Mouse (Mus musculus) cerebellum, adult (tissue): ENCODE measurements around the gene Gm21870.
"Not testable (repeated sequence)": the region's sequence is repeated elsewhere in the genome, so short reads cannot be mapped to it uniquely, and the experiment has no call there.

Experiments
- ATAC-seq: cut with Nextera tagmentation; 2 replicates; pipeline ENCODE4 v1.9.2; 2017; ENCODE audit warnings: mild to moderate bottlenecking, moderate library complexity, mixed read lengths; ENCODE audit not compliant: insufficient number of reproducible peaks, low FRiP score, low TSS enrichment

Gene Gm21870

GRCm38 (mm10) chrX:33986716-33987115 lies at the start of gene Gm21870:
Gene Gm21870 (minus strand): TSS chrX:33986816.
- ATAC-seq, result not testable (repeated sequence)

GRCm38 (mm10) chrX:33956440-33956839 lies 30.2 kb downstream of the Gm21870 start, which contains the start of gene Btbd35f6:
Gene Btbd35f6 (minus strand): TSS chrX:33956540.
- not testable (repeated sequence) for ATAC-seq
